Mouse (Mus musculus) erythroblast, embryonic 14.5 days (primary cell): ENCODE measurements around the gene AC161166.1.

Experiments used
- GATA1 ChIP-seq: IDR thresholded peaks from 2 replicates; pipeline ENCODE4 v1.6.1; 2012; ENCODE audit warnings: low read length, inconsistent platforms, mixed read lengths
- TAL1 ChIP-seq: IDR thresholded peaks from 3 replicates; pipeline ENCODE4 v1.6.1; 2012; ENCODE audit warnings: low read length, inconsistent platforms, mixed read lengths

GRCm38 (mm10) chr7:24504004-24504403 is 8.3 kb downstream of the AC161166.1 start:
- TF ChIP-seq GATA1 (no peak), TAL1 (no peak)
